Mouse (Mus musculus) neural tube, embryonic 14.5 days (tissue): ENCODE data around the gene Olfr735. TPM values are rescaled to one million over a fixed set of nuclear protein-coding genes. Genes with fewer than 3 reads are reported as not detected.

Experiments used
- polyA plus RNA-seq: library from polyadenylated mRNA; unstranded; fragments of >200 nt; fragmentation: Nextera tagmentation; extraction: Ambion mirVana; gene quantifications from 2 replicates; pipeline ENCODE4 v1.2.1, GENCODE M21; 2014

Olfr735 gene
- polyA plus RNA-seq, 1 experiment from 2014 or later = not detected

Other genes with a start within 250 kb of the Olfr735 start
- gene Olfr727, start 225.7 kb downstream of the Olfr735 start, polyA plus RNA-seq = not detected in 2 replicates
- gene Olfr728, start 206.2 kb downstream of the Olfr735 start, polyA plus RNA-seq = not detected in 2 replicates
- not detected in 2 replicates for gene Olfr729, start 196.0 kb downstream of the Olfr735 start, polyA plus RNA-seq
- not detected in 2 replicates for gene Olfr730, start 160.7 kb downstream of the Olfr735 start, polyA plus RNA-seq
- not detected in 2 replicates for gene Olfr731, start 107.0 kb downstream of the Olfr735 start, polyA plus RNA-seq
- gene Olfr732, start 64.7 kb downstream of the Olfr735 start, polyA plus RNA-seq = not detected in 2 replicates
- gene Olfr733, start 47.4 kb downstream of the Olfr735 start, polyA plus RNA-seq = not detected in 2 replicates
- not detected in 2 replicates for gene Olfr734, start 22.1 kb downstream of the Olfr735 start, polyA plus RNA-seq
- gene Tlr11, start 9.0 kb upstream of the Olfr735 start, polyA plus RNA-seq = not detected in 2 replicates
- not detected in 2 replicates for gene Olfr736, start 32.3 kb upstream of the Olfr735 start, polyA plus RNA-seq
- gene Olfr738, start 58.7 kb upstream of the Olfr735 start, polyA plus RNA-seq = not detected in 2 replicates
- not detected in 2 replicates for gene Olfr739, start 69.8 kb upstream of the Olfr735 start, polyA plus RNA-seq
- gene Olfr740, start 96.7 kb upstream of the Olfr735 start, polyA plus RNA-seq = not detected in 2 replicates
- gene Olfr741, start 123.9 kb upstream of the Olfr735 start, polyA plus RNA-seq = not detected in 2 replicates
- not detected in 2 replicates for gene Olfr742, start 154.7 kb upstream of the Olfr735 start, polyA plus RNA-seq
- not detected in 2 replicates for gene Olfr743, start 173.0 kb upstream of the Olfr735 start, polyA plus RNA-seq